Mouse (Mus musculus) cortical plate, adult 2 months (tissue): ENCODE results near the gene Anks1.

Experiments
- CTCF ChIP-seq: fragments of 200-500 bp; IDR thresholded peaks from 2 replicates; pipeline ENCODE4 v1.5.1; 2011; ENCODE audit warnings: mild to moderate bottlenecking, control low read depth, low read length; ENCODE audit not compliant: insufficient read depth; ENCODE audit errors: extremely low read depth
- POLR2A ChIP-seq: fragments of 200-500 bp; IDR thresholded peaks from 2 replicates; pipeline ENCODE4 v1.6.1; 2011; ENCODE audit warnings: mild to moderate bottlenecking, low read length, control low read depth; ENCODE audit not compliant: insufficient read depth; ENCODE audit errors: extremely low read depth

DNA sequence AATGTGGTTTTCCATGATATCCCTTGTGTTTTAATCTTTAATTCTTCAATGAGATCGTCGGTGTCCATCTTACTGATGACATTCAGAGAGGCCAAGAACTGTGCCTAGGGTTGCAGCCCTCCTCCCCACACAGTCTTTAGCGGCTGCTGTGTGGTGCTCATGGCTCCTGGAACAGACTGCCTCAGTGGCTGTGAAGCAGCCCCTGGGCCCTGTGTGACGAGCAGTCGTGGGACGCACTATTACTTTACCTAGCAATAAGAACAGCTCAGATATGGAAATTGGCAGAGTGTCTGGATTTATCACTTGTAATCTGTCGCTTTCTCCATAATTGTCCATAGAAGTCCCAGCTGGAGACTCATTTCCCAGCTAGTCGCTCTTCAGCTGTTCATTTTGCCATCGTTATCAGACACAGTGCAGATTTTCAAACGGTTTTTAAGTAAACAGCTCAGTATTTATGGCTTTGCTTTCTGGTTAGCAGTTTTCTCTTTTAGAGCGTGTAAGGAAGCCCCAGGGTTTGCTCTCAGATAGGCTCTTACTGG, 13.1 kb downstream of the Anks1 start:
- TF ChIP-seq POLR2A: no peak
- no peak for TF ChIP-seq CTCF
